Mouse (Mus musculus) limb, embryonic 11.5 days (tissue): ENCODE results near the gene Etv3. TPM values are rescaled to one million over a fixed set of nuclear protein-coding genes. Genes with fewer than 3 reads are reported as not detected.

Experiments used
- ATAC-seq: fragments of 200-750 bp; cut with Nextera tagmentation; 2 replicates; pipeline ENCODE4 v1.8.0; 2017; ENCODE audit warnings: low read depth; ENCODE audit not compliant: insufficient number of reproducible peaks, low FRiP score, low TSS enrichment
- DNase-seq: peaks from one replicate; pipeline ENCODE4 v3.0.0-alpha.2; 2015; ENCODE audit warnings: low spot score
- H3K27ac ChIP-seq: fragments of 300-500 bp; sonication (generic); replicated peaks from 2 replicates; pipeline ENCODE4 v1.5.1; 2014; ENCODE audit warnings: low read depth, mild to moderate bottlenecking, low read length
- H3K27me3 ChIP-seq: fragments of 300-500 bp; sonication (generic); 2 replicates; pipeline ENCODE4 v1.6.1; 2014; ENCODE audit warnings: mild to moderate bottlenecking, low read length, mixed read lengths; ENCODE audit not compliant: control insufficient read depth, insufficient read depth
- H3K36me3 ChIP-seq: fragments of 300-500 bp; sonication (generic); 2 replicates; pipeline ENCODE4 v1.6.1; 2014; ENCODE audit warnings: mild to moderate bottlenecking, low read length, moderate library complexity, mixed read lengths; ENCODE audit not compliant: control insufficient read depth, insufficient read depth
- H3K4me1 ChIP-seq: fragments of 300-500 bp; sonication (generic); 2 replicates; pipeline ENCODE4 v1.6.1; 2014; ENCODE audit warnings: low read length, mixed read lengths; ENCODE audit not compliant: control insufficient read depth, insufficient read depth
- H3K4me2 ChIP-seq: fragments of 300-500 bp; sonication (generic); 2 replicates; pipeline ENCODE4 v1.6.1; 2014; ENCODE audit warnings: low read depth, mild to moderate bottlenecking, moderate library complexity; ENCODE audit not compliant: severe bottlenecking
- H3K4me3 ChIP-seq: fragments of 300-500 bp; sonication (generic); 2 replicates; pipeline ENCODE4 v1.5.1; 2014; ENCODE audit warnings: low read depth, low read length
- H3K9ac ChIP-seq: fragments of 300-500 bp; sonication (generic); 2 replicates; pipeline ENCODE4 v1.6.1; 2014; ENCODE audit warnings: mild to moderate bottlenecking, low read length
- H3K9me3 ChIP-seq: fragments of 300-500 bp; sonication (generic); 2 replicates; pipeline ENCODE4 v1.6.1; 2016; ENCODE audit warnings: low read length; ENCODE audit not compliant: control insufficient read depth
- WGBS: fragments of 180-500 bp; shearing (Covaris S2); extraction: QIAGEN DNeasy Blood & Tissue Kit; methylation state at CpG from one replicate; pipeline ENCODE4 v1.1.7; 2014; 5-methylcytosine and 5-hydroxymethylcytosine counted together
- polyA plus RNA-seq: library from polyadenylated mRNA; unstranded; fragments of >200 nt; fragmentation: Nextera tagmentation; extraction: Ambion mirVana; gene quantifications from 2 replicates; pipeline ENCODE4 v1.2.1, GENCODE M21; 2014

Etv3 gene
- polyA plus RNA-seq, 1 experiment from 2014 or later, result 11.2 TPM

DNA sequence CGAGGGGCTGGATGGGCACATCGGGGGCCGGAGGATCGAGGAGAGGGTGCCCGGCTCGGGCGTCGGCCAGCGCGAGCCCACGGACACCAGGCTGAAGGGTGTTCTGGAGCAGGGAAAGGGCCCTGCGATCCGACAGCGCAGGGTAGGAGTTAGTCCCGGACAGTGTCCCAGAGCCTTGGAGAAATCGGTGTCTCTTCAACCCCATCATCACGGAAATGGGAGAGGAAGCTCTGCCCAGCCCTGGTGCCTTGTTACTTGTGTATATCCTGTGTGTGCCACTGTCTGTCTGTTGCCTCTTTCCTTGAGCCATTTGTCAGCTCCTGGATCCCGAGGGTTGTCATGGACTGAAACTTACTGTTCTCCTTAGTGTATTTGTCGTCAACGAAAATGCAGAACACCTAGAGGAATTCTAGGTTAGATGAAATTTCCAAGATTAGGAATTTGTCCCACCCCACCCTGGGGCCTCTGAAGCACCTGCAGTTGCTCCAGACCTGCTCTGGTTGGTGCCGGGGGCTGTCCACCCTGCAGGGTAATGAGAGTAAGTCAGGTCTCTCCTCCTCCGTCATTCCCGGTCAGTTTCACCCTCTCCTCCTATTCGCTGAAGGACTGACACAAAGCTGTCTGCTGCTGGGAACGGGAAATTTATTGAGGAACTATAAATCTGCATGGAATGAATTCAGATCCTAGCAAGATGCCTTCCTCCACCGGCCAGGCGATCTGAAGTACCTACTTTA is 797 bp downstream of the Etv3 start:
- Histone ChIP-seq H3K4me1 (0 out of 2 replicates have a peak, but pooled peaks cover 5% of the 10 kb centered on the region), H3K27ac (peak overlapping the region; percentile 47; the same call in 1 of the 2 replicates), H3K36me3 (peaks cover 16% of the 10 kb centered on the region), H3K9me3 (no peaks in the 10 kb centered on the region), H3K4me2 (peak overlapping the region; percentile 87), H3K27me3 (no peaks in the 10 kb centered on the region), H3K4me3 (peak overlapping the region; percentile 98), H3K9ac (peak overlapping the region; percentile 97)
- DNase-seq, result no peak
- ATAC-seq, result no peak
- 6% methylated on average over 23 of the region's 27 CpGs for WGBS

DNA sequence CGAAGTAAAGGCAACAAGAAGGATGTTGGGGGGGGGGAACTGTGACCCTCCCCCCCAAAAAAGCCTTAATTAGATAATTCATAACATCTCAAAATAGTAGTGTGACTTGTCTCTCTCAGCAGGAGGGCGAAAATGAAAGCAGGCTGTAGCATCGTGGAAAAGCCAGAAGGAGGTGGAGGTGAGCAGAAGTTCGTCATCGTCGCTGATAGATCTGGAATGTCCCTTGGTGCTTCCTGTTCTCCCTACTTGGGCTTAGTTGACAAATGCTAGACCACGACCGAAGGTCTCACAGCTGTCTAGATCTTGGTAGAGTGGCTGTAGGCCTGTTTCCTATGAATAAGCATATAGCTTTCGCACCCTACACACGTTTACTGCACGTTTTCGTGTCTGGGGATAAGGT is 1.9 kb downstream of the Etv3 start:
- Histone ChIP-seq H3K36me3 (peaks cover 16% of the 10 kb centered on the region), H3K4me2 (no peak overlapping the region), H3K4me3 (no peak overlapping the region), H3K27me3 (no peaks in the 10 kb centered on the region), H3K9me3 (no peaks in the 10 kb centered on the region), H3K9ac (no peak overlapping the region), H3K4me1 (0 out of 2 replicates have a peak, but pooled peaks cover 5% of the 10 kb centered on the region), H3K27ac (no peak overlapping the region)
- ATAC-seq, result no peak
- WGBS, result 92% methylated on average over 12 of the region's 12 CpGs
- DNase-seq, result no peak

DNA sequence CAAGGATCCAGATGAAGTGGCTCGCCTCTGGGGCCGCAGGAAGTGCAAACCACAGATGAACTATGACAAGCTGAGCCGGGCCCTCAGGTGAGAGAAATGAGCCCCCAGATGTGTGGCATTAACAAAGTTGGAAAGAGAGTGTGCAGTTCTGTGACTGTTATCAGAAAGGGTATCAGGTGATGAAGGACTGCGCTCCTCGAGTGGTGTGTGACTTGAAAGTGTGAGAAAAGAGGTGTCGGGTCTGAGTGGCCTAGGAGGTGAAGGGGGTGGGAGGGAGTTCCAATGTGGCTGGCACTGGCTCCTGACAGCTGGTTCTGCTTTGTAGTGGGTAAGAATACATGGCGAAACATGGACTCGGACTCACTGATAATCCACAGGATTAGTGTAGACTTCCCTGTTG is 2.8 kb downstream of the Etv3 start:
- no peak overlapping the region for H3K9ac ChIP-seq
- no peak overlapping the region for H3K4me3 ChIP-seq
- H3K36me3 ChIP-seq, result peaks cover 16% of the 10 kb centered on the region
- no peak overlapping the region for H3K27ac ChIP-seq
- H3K4me2 ChIP-seq, result no peak overlapping the region
- H3K9me3 ChIP-seq, result no peaks in the 10 kb centered on the region
- ATAC-seq, result no peak
- H3K4me1 ChIP-seq, result 0 out of 2 replicates have a peak, but pooled peaks cover 5% of the 10 kb centered on the region
- no peak for DNase-seq
- 90% methylated on average over 7 of the region's 8 CpGs for WGBS
- no peaks in the 10 kb centered on the region for H3K27me3 ChIP-seq

DNA sequence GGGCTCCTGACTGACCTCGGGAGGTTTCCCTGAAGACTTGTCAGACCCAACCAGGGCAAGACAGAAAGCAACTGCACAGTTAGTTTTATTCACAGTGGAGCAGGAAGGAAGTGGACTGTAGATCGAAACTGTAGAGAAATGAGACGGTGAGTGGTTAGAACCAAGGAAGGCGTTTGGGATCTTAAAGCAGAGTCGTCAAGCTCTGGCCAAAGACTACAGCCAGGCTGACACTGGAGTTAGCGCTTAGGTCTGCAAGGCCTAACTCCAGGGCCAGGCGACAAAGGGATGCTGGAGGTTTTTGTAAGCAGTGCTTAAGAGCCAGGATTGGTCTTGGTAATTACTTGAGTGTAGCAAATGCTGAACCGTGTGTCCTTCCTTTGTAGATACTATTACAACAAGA is 3.6 kb downstream of the Etv3 start:
- Histone ChIP-seq H3K27me3 (no peaks in the 10 kb centered on the region), H3K4me3 (no peak overlapping the region), H3K9ac (no peak overlapping the region), H3K27ac (no peak overlapping the region), H3K9me3 (no peaks in the 10 kb centered on the region), H3K4me1 (0 out of 2 replicates have a peak, but pooled peaks cover 5% of the 10 kb centered on the region), H3K36me3 (peaks cover 20% of the 10 kb centered on the region), H3K4me2 (no peak overlapping the region)
- ATAC-seq (no peak), DNase-seq (no peak)
- 93% methylated on average over 8 of the region's 8 CpGs for WGBS

DNA sequence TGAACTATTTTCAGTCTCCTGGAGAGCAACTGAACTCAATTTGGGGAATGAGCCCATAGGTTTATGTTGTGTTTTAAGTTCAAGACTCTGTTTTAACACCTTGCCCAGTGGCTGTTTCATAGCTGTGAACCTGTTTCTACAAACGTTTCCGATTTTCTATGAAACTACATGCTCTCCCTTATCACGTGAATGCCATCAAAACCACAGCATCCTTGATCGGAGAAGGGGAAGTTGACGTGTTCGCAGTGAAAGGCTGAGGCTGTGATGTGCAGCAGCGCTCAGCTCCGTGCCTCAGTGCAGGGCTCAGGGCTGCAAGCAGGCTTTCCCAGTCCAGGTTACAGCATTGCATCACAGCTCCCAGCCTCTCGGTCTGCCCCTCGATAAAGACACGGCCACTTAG is 4.4 kb downstream of the Etv3 start:
- Histone ChIP-seq H3K9me3 (no peaks in the 10 kb centered on the region), H3K4me3 (no peak overlapping the region), H3K9ac (no peak overlapping the region), H3K27me3 (no peaks in the 10 kb centered on the region), H3K36me3 (peaks cover 23% of the 10 kb centered on the region), H3K27ac (no peak overlapping the region), H3K4me1 (0 out of 2 replicates have a peak, but pooled peaks cover 5% of the 10 kb centered on the region), H3K4me2 (no peak overlapping the region)
- 87% methylated on average over 11 of the region's 11 CpGs for WGBS
- ATAC-seq (no peak), DNase-seq (no peak)

DNA sequence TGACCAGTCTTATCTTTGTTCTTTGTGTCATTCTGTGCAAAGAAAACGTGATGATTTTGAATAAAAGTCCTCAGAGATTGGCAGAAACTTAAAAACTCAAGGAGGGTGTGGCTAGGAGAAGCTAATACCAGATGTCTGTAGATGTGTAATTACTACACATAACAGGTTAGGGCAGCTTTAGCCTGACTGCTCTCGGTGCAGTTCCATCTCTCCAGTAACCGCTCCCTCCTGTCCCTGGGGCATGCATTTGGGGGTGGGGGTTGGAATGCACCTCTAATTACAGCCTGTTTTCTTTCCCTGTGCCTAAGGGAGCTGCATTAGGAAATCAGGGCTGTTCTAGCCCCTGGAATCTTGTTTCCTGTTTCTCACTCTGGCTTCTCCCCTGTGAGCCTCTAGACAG is 5.0 kb downstream of the Etv3 start:
- H3K4me2 ChIP-seq, result no peak overlapping the region
- peaks cover 23% of the 10 kb centered on the region for H3K36me3 ChIP-seq
- no peak overlapping the region for H3K9ac ChIP-seq
- H3K9me3 ChIP-seq, result no peaks in the 10 kb centered on the region
- 0 out of 2 replicates have a peak, but pooled peaks cover 5% of the 10 kb centered on the region for H3K4me1 ChIP-seq
- H3K27ac ChIP-seq, result no peak overlapping the region
- WGBS, result 90% methylated on average over 3 of the region's 3 CpGs
- H3K27me3 ChIP-seq, result no peaks in the 10 kb centered on the region
- no peak overlapping the region for H3K4me3 ChIP-seq
- DNase-seq (no peak), ATAC-seq (no peak)

DNA sequence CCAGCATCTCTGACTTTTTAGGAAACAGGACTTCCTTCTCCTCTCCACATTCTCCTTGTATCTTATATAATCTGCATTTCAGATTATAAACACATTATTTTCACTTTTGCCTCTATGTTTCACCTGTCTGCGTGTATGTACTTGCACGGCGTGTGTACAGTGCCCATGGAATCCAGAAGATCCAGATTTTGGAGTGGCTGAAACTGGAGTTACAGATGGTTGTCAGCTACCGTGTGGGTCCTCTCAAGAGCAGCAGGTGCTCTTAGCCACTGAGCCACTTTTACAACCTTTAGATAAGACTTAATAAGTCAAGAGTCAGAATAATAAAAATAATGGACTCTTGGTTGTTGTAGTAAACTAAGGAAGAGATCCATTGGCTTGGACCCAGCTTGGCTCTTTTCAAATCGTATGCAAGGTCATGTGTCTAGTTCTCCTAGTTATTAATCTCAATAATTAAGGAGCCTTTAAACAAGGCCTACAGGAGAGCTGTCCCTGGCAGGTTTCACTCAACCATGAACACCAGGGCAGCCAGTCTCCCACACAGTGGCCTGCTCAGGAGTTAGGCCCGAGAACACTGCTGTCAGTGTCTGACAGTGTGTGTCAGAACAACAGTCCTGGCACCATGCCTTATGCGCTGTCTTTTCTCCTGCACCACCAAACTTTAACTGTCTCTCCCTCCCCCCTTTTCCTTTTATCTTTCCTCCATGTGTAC is 8.6 kb downstream of the Etv3 start:
- Histone ChIP-seq H3K27ac (no peak overlapping the region), H3K27me3 (no peaks in the 10 kb centered on the region), H3K9ac (no peak overlapping the region), H3K36me3 (peaks cover 36% of the 10 kb centered on the region), H3K4me2 (no peak overlapping the region), H3K4me1 (no peaks in the 10 kb centered on the region), H3K4me3 (no peak overlapping the region), H3K9me3 (no peaks in the 10 kb centered on the region)
- WGBS, result 90% methylated on average over 7 of the region's 7 CpGs
- DNase-seq (no peak), ATAC-seq (no peak)

DNA sequence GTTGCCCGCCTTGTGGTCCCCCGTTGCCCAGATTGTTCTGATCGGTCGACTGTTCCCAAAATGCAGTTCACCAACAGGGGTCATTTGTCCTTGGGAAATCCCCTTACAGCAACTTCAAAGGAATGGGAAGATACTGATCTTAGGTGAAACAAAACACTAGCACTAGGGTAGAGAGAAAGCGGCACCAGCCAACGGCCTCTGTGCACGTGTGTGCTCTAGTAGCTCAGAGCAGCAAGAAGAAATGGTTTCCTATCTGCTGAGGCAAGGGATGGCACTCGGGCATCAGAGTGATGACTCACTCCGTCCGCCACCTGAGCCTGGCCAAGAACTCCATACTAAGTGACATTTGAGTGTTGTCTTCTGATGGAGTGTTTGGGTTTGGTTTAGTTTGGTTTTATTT is 12.8 kb downstream of the Etv3 start:
- no peaks in the 10 kb centered on the region for H3K27me3 ChIP-seq
- no peak overlapping the region for H3K4me3 ChIP-seq
- no peak overlapping the region for H3K27ac ChIP-seq
- no peak overlapping the region for H3K4me2 ChIP-seq
- no peak overlapping the region for H3K9ac ChIP-seq
- no peaks in the 10 kb centered on the region for H3K4me1 ChIP-seq
- no peaks in the 10 kb centered on the region for H3K9me3 ChIP-seq
- peaks cover 27% of the 10 kb centered on the region for H3K36me3 ChIP-seq
- DNase-seq (no peak), ATAC-seq (no peak)
- WGBS, result 71% methylated on average over 10 of the region's 10 CpGs
